In the genomic region with DNA sequence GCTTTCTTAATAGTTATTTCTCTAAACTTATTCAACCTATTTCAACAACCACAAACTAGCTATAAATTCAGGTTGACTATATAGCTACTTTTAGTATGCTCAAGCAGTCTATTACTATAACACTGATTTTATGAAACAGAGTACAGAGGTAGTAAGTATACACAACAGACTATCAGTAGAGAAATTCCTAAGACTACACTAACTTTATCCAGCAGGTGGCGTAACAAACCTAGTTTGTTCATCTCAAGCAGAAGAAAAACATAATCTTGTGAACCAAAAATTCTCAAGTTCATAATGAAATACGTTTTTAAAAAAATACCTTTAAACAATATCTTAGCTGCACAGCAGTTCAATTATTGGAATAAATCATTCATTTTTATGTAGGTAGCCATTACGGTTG, we compare ENCODE assay signal across 10 mouse cellular contexts. TPM values are rescaled to one million over a fixed set of nuclear protein-coding genes. Genes with fewer than 3 reads are reported as not detected.
DNase-seq lines count a peak whose midpoint lies in the region; ATAC-seq and TF ChIP-seq lines count a peak whose summit lies in the region.
"Had no signal": no experiment of that assay in that cellular context is flagged by ENCODE, and none has a peak within 500 bp of the region (broad histone marks: within the 10 kb centered on the region; RNA-seq: fewer than 3 reads in every experiment).

No protein-coding gene starts in this region.

- TF ChIP-seq CTCF in heart, adult 2 months (IDR thresholded peaks at IDR 0.05), result peak; percentile 88

- intact Hi-C loops in heart, adult 2 months (cut with DNase I), result loop anchor here (2.0 to 5.0 kb wide), 2 partner anchors 494 to 670 kb away; no protein-coding TSS in a partner anchor
- intact Hi-C loops in heart, postnatal 36 days (cut with DNase I), result loop anchor here (2.0 to 5.0 kb wide), 2 partner anchors 492 to 679 kb away; no protein-coding TSS in a partner anchor

- no peak for TF ChIP-seq POLR2A in heart, adult 2 months (IDR thresholded peaks at IDR 0.05; ENCODE audit: insufficient read depth, low read depth, low read length)

- no peak overlapping the region for H3K27ac ChIP-seq in heart, adult 2 months
- H3K27ac ChIP-seq: neural tube, embryonic 13.5 days had no signal

- WGBS in heart, adult 2 months, result 34% methylated on average over 3 of the region's 3 CpGs

- no peak overlapping the region for H3K9ac ChIP-seq in heart, adult 2 months (ENCODE audit: low read depth, low read length)
- H3K9ac ChIP-seq: neural tube, embryonic 13.5 days had no signal

- no peaks in the 10 kb centered on the region for H3K27me3 ChIP-seq in heart, adult 2 months (ENCODE audit: control insufficient read depth, insufficient read depth, low read length)
- H3K27me3 ChIP-seq: neural tube, embryonic 13.5 days had no signal

- no peak for TF ChIP-seq EP300 in heart, adult 2 months (IDR thresholded peaks at IDR 0.05; ENCODE audit: insufficient read depth, low read depth, low read length)

- DNase-seq in heart, adult 2 months, result no peak
- no peak for DNase-seq in heart, postnatal 36 days
- peak; percentile 34 for DNase-seq in right cerebral cortex, adult 18-20 months
- no peak for DNase-seq in right cerebral cortex, postnatal 36 days (ENCODE audit: low spot score in 2 of 2)
- DNase-seq in embryo, embryonic 9.5 days (ENCODE audit: extremely low spot score), result peak; percentile 38
- DNase-seq in yolk sac, embryonic 10.5 days (ENCODE audit: low spot score), result peak; percentile 19
- no peak for DNase-seq in urinary bladder, postnatal 4 days (ENCODE audit: low spot score in 2 of 2)

- 0 out of 2 replicates have a peak, but pooled peaks cover 2% of the 10 kb centered on the region for H3K36me3 ChIP-seq in heart, adult 2 months (ENCODE audit: control insufficient read depth, insufficient read depth, low read length)

- no peak for ATAC-seq in erythroid progenitor cell, adult 5-6 weeks (replicated peaks; ENCODE audit: low FRiP score, poor library complexity, severe bottlenecking)

- no peaks in the 10 kb centered on the region for H3K79me2 ChIP-seq in heart, adult 2 months (replicated peaks; ENCODE audit: control insufficient read depth, insufficient read depth, low read length)

- no peak overlapping the region for H3K4me3 ChIP-seq in heart, adult 2 months
- H3K4me3 ChIP-seq: neural tube, embryonic 13.5 days had no signal

- no peaks in the 10 kb centered on the region for H3K4me1 ChIP-seq in heart, adult 2 months (ENCODE audit: control insufficient read depth, insufficient read depth, low read length)

RNA-seq across cellular contexts. Expression of a gene that starts 2.9 kb away (rescaled TPM):
- total RNA-seq in heart, adult 2 months (2021), result 10 to 100 TPM in 1 of 2 experiments, 1 to 10 TPM in 1; 8.0 to 10.9 TPM
- 2.6 and 5.4 TPM in 2 replicates for polyA plus RNA-seq in heart, adult 2 months (2012; rRNA removed)
- 10 to 100 TPM; 10.6 to 11.4 TPM for total RNA-seq in heart, postnatal 36 days (2021)
- total RNA-seq in erythroid progenitor cell, adult 5-6 weeks (2015; ENCODE audit: low replicate concordance), result 8.3 and 8.8 TPM in 2 replicates
- 19.4 and 21.6 TPM in 2 replicates for total RNA-seq in erythroid progenitor cell, adult 5-6 weeks (2017; ENCODE audit: low replicate concordance)

RNA-seq across cellular contexts. Expression of a gene that starts 40.8 kb away (rescaled TPM):
- 10 to 100 TPM; 17.5 to 24.7 TPM for total RNA-seq in heart, adult 2 months (2021)
- 5.7 and 10.4 TPM in 2 replicates for polyA plus RNA-seq in heart, adult 2 months (2012; rRNA removed)
- total RNA-seq in heart, postnatal 36 days (2021), result 10 to 100 TPM; 17.5 to 27.3 TPM
- total RNA-seq in erythroid progenitor cell, adult 5-6 weeks (2015; ENCODE audit: low replicate concordance), result 28.1 and 33.5 TPM in 2 replicates
- 14.5 and 68.5 TPM in 2 replicates for total RNA-seq in erythroid progenitor cell, adult 5-6 weeks (2017; ENCODE audit: low replicate concordance)

RNA-seq across cellular contexts. Expression of a gene that starts 57.5 kb away (rescaled TPM):
- total RNA-seq in heart, adult 2 months (2021), result not detected
- polyA plus RNA-seq in heart, adult 2 months (2012; rRNA removed), result not detected in 2 replicates
- total RNA-seq in heart, postnatal 36 days (2021), result not detected
- 1.1 TPM in 1 of 2 replicates, not detected in the other for total RNA-seq in erythroid progenitor cell, adult 5-6 weeks (2015; ENCODE audit: low replicate concordance)
- total RNA-seq in erythroid progenitor cell, adult 5-6 weeks (2017; ENCODE audit: low replicate concordance), result not detected in 2 replicates
- total RNA-seq: layer of hippocampus, adult 18-20 months had no signal
- polyA plus RNA-seq: neural tube, embryonic 13.5 days had no signal

Comparison
In these comparisons a context has a peak if more than half of its experiments do, and no peak if none do; other contexts are left out.
1. DNase-seq: peak in right cerebral cortex, adult 18-20 months (single experiment), embryo, embryonic 9.5 days (single experiment) and yolk sac, embryonic 10.5 days (single experiment); none in heart, adult 2 months (0 of 2), heart, postnatal 36 days (0 of 2), right cerebral cortex, postnatal 36 days (0 of 2) and urinary bladder, postnatal 4 days (0 of 2).